Mouse (Mus musculus) erythroid progenitor cell, adult 5-6 weeks (primary cell): ENCODE measurements at regions not wholly inside any gene's neighbourhood (a gene's known extent, or its start where the extent isn't known, plus 50 kb on each side); places are given as distances from the start of the nearest gene placed in this dataset.

Experiments used
- ATAC-seq: replicated peaks from 2 replicates; pipeline ENCODE4 v1.8.0; 2016; ENCODE audit warnings: moderate number of reproducible peaks, mild to moderate bottlenecking, moderate TSS enrichment, inconsistent platforms; ENCODE audit not compliant: poor library complexity, low FRiP score, severe bottlenecking

DNA sequence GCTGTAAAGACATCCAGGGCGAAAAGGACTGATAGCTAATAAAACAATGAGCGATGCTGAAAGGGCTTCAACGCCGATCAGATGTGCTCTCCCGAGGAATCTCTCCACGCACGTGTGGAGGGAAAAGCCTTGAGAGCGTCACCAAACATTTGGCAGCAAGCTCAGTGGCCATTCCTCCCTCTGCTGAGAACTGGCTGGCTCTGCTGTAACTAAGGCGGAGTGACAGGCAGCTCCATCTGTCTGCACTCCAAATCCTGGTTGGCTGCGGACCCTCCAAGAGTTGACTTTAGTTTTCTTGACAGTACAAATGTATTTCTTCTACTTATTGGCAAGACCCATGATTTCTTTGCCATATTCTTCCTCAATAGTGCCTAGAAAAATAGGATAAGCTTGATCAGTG, 68.5 kb upstream of the Cxcl12 start:
- ATAC-seq = no peak

DNA sequence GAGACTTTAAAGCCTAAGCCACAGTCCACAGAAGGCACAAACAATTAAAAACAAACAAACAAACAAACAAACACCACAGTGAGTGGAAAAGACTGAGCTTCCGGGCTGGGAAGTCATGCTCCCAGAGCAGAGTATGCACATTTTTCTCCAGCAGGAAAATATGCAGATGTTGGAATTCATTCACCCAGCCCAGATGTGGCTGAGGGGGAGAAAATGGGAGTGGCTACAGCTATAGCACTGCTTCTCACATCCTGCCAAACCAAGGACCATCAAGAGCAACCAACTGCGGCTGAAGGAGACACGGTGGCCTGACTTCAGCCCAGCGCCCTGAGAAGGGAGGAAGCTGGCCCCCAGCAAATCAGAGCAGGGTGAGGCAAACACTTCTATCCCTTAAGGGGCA, 65.6 kb upstream of the Cxcl12 start:
- no peak for ATAC-seq

DNA sequence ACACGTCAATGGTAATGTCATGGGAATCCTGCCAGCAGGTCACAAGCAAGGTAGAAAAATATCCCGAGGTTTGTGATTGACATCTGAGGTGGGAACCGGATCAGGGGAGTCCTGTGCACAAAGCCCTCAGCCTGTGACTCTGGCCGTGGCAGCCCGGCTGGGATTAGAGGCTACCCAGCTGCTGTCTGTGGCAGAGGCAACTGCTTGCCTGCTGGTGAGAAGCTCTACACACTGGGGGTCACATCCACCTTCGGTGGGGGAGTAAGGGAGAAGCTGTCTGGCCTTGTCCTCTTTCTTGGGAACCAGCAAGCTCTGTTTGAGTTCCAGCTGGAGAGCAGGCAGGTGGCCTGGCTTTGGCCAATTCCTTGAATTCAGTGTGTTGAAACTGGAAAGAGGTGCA, 64.3 kb upstream of the Cxcl12 start:
- ATAC-seq = no peak

DNA sequence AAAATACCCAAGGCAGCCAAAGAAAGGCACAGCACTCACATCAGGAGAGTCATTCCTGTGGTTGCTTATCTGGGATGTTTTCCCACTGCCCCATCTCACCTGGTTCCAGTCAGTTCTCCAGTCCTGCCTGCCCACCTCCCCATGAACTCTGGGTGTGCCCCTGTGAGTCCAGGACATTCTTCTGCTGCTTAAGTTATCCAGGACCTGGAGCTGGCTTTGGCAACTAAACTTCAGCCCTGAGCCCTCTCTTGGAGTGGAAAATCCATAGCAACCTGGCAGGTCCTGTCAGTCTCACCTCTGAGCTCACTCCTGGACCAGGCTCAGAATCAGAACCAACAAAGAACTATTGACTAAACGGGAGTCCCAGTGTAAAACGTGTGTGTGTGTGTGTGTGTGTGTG, 63.9 kb upstream of the Cxcl12 start:
- ATAC-seq = no peak

DNA sequence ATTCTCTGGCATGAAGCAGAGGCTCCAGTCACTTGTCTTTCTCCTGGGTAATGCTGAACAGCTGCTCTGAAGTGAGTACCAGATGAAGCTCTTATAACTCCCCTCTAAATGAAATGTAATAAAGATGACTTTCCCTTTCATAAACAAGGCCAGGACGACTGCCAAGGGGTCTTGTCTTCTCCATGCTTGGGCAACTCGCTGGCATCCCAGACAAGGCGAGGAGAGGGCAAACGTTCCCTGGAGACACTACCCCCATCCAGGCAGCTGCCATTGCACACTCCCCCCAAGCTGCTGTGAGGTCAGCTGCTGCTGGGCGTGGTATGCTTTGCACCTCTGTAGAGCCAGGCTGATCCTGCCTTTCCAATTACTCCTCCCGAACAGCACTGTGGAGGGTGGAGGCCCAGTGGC, 63.1 kb upstream of the Cxcl12 start:
- no peak for ATAC-seq

DNA sequence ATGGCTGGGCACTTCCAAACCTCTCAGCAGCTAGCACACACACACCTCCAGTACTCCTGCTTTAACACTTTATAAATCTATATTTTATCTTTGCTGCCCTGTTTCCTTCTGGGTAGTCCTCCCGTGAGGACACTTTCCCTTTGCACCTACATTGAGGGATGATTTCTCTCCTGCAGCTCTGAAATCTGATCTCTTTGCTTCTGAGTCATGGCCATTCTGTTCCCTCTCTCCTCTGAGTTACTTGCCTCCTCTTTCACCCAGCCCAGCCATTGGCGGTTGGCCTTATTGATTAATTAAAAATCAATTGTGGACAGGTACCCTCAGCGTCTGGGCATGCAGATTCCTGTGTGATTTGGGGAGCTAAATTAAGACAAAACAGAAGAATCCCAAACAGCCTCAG, 58.0 kb upstream of the Cxcl12 start:
- ATAC-seq = no peak

DNA sequence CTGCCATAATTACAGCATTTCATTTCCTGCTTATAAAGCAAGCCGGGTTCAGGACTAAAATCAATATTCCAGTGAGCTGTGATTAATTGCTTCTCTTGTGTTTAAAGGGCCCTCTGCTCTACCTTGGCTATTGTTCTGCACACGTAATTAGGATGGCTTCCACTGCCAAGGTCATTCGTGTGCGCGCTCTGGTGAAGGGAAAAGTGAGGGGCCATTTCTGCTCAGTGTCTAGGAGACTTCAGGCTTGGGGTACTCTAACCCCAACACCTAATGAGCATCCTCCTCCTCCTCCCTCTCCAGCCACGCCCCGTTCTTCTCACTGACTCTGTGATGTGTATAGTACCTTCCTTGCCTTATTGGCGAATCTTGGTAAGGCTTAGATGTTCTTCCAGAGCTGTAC, 53.5 kb upstream of the Cxcl12 start:
- ATAC-seq = no peak

DNA sequence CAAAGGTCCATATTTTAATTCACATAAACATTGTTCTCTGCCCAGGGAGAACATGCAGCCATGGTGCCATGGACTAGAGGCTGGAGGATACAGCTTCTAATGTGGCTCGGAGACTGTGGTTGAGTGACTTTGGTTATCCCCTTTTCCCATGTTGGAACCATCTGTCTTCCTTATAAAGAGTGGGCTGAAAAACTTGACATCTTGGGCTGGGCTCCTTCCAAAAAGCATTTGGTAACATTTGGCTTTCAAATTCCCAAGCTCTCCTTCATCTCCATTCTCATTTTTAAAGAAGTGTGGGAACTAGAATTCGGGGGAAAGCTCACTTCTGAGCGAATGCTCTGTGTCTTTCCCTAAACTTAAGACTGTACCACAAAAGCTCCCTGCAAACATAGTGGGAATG, 50.3 kb upstream of the Cxcl12 start:
- no peak for ATAC-seq
